Mouse (Mus musculus) heart, embryonic 16.5 days (tissue): ENCODE data around the gene Grm6. TPM values are rescaled to one million over a fixed set of nuclear protein-coding genes. Genes with fewer than 3 reads are reported as not detected.

Source experiments
- ATAC-seq: fragments of 200-750 bp; cut with Nextera tagmentation; replicated peaks from 2 replicates; pipeline ENCODE4 v1.8.0; 2017; ENCODE audit warnings: moderate number of reproducible peaks; ENCODE audit not compliant: insufficient read depth, low FRiP score; ENCODE audit errors: extremely low read depth
- H3K27ac ChIP-seq: fragments of 300-500 bp; sonication (generic); 2 replicates; pipeline ENCODE4 v1.5.1; 2014; ENCODE audit warnings: mild to moderate bottlenecking, low read length, control low read depth, moderate library complexity
- H3K27me3 ChIP-seq: fragments of 300-500 bp; sonication (generic); 2 replicates; pipeline ENCODE4 v1.6.1; 2014; ENCODE audit warnings: low read length, mixed read lengths; ENCODE audit not compliant: control insufficient read depth, insufficient read depth
- H3K36me3 ChIP-seq: fragments of 300-500 bp; sonication (generic); 2 replicates; pipeline ENCODE4 v1.6.1; 2014; ENCODE audit not compliant: control insufficient read depth, insufficient read depth
- H3K4me1 ChIP-seq: fragments of 300-500 bp; sonication (generic); 2 replicates; pipeline ENCODE4 v1.6.1; 2014; ENCODE audit warnings: low read length, mixed read lengths; ENCODE audit not compliant: control insufficient read depth, insufficient read depth
- H3K4me2 ChIP-seq: fragments of 300-500 bp; sonication (generic); 2 replicates; pipeline ENCODE4 v1.6.1; 2014; ENCODE audit warnings: low read depth, mild to moderate bottlenecking, control low read depth, low read length
- H3K4me3 ChIP-seq: fragments of 300-500 bp; sonication (generic); 2 replicates; pipeline ENCODE4 v1.5.1; 2014; ENCODE audit warnings: mild to moderate bottlenecking, control low read depth, low read length
- H3K9ac ChIP-seq: fragments of 300-500 bp; sonication (generic); 2 replicates; pipeline ENCODE4 v1.6.1; 2014; ENCODE audit warnings: low read length, control low read depth
- H3K9me3 ChIP-seq: fragments of 300-500 bp; sonication (generic); replicated peaks from 2 replicates; pipeline ENCODE4 v1.6.1; 2016; ENCODE audit warnings: low read length; ENCODE audit not compliant: control insufficient read depth
- WGBS: fragments of 180-500 bp; shearing (Covaris S2); extraction: QIAGEN DNeasy Blood & Tissue Kit; methylation state at CpG from one replicate; pipeline ENCODE4 v1.1.7; 2014; 5-methylcytosine and 5-hydroxymethylcytosine counted together
- polyA plus RNA-seq: library from polyadenylated mRNA; unstranded; fragments of >200 nt; fragmentation: Nextera tagmentation; extraction: Ambion mirVana; gene quantifications from 2 replicates; pipeline ENCODE4 v1.2.1, GENCODE M21; 2015

Grm6 gene
- polyA plus RNA-seq, 1 experiment from 2014 or later: not detected

DNA sequence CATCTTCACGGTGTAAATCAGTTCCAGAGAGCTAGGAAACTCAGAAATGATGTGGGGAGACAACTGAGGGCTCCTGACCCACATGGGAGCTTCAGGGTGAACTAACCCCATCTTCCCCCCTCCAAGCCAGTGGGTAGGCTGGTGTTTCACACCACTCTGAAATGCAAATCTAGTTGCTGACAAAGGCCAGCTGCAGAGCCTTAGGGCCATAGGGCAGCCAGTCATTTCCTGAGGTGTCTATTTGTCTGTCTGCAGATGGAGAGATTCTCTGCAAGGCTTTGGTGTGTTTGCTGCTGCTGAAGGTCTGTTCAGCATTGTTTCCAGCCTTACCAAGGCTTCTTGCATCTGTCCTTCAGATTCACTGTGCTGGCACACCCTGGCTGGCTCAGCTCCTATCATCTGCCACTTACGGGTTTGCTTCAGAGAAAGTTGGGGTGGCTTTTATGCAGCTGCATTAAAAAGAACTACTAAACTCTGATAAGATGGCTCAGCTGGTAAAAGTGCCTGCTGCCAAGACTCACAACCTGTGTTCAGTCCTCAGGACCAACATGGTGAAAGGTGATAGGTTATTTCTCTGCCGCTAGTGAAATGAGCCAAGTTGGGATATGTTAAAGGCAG is 1.9 kb upstream of the Grm6 start:
- no peaks in the 10 kb centered on the region for H3K36me3 ChIP-seq
- WGBS: 27% methylated on average over 3 of the region's 3 CpGs
- no peak overlapping the region for H3K4me3 ChIP-seq
- H3K4me1 ChIP-seq: peaks cover 12% of the 10 kb centered on the region
- no peak for ATAC-seq
- H3K9me3 ChIP-seq: peaks cover 4% of the 10 kb centered on the region; the same call in 1 of the 2 replicates
- peaks cover 52% of the 10 kb centered on the region for H3K27me3 ChIP-seq
- H3K4me2 ChIP-seq: no peak overlapping the region
- no peak overlapping the region for H3K9ac ChIP-seq
- no peak overlapping the region for H3K27ac ChIP-seq

- 2% methylated on average over 10 of the region's 10 CpGs for WGBS
- H3K4me2 ChIP-seq: peak overlapping the region; percentile 71
Observed at GRCm38 (mm10) chr11:50849310-50849709, 1.2 kb upstream of the Grm6 start.

GRCm38 (mm10) chr11:50850989-50851601 is 610 bp downstream of the Grm6 start:
- Histone ChIP-seq H3K27ac (no peak overlapping the region), H3K27me3 (peaks cover 52% of the 10 kb centered on the region), H3K9ac (peak overlapping the region; percentile 38; the same call in 1 of the 2 replicates), H3K4me3 (peak overlapping the region; percentile 55), H3K4me2 (peak overlapping the region; percentile 71), H3K4me1 (peaks cover 12% of the 10 kb centered on the region), H3K36me3 (no peaks in the 10 kb centered on the region), H3K9me3 (peaks cover 4% of the 10 kb centered on the region; the same call in 1 of the 2 replicates)
- under 1% methylated on average over 69 of the region's 72 CpGs for WGBS
- no peak; the same call in 1 of the 2 replicates for ATAC-seq

More at GRCm38 (mm10) chr11:50849310-50849709, 1.2 kb upstream of the Grm6 start:
- H3K4me1 ChIP-seq: peaks cover 12% of the 10 kb centered on the region
- ATAC-seq: no peak
- H3K9ac ChIP-seq: no peak overlapping the region
- H3K4me3 ChIP-seq: no peak overlapping the region; the same call in 1 of the 2 replicates
- peaks cover 52% of the 10 kb centered on the region for H3K27me3 ChIP-seq
- H3K36me3 ChIP-seq: no peaks in the 10 kb centered on the region
- H3K9me3 ChIP-seq: peaks cover 4% of the 10 kb centered on the region; the same call in 1 of the 2 replicates
- no peak overlapping the region for H3K27ac ChIP-seq

GRCm38 (mm10) chr11:50878641-50879040 is 28.2 kb downstream of the Grm6 start:
- H3K36me3 ChIP-seq: peaks cover 23% of the 10 kb centered on the region
- H3K27me3 ChIP-seq: no peaks in the 10 kb centered on the region
- H3K27ac ChIP-seq: no peak overlapping the region
- peaks cover 7% of the 10 kb centered on the region for H3K9me3 ChIP-seq
- no peak overlapping the region for H3K4me2 ChIP-seq
- H3K4me1 ChIP-seq: no peaks in the 10 kb centered on the region
- WGBS: 89% methylated on average over 3 of the region's 3 CpGs
- no peak overlapping the region for H3K9ac ChIP-seq
- H3K4me3 ChIP-seq: no peak overlapping the region
- ATAC-seq: no peak

GRCm38 (mm10) chr11:50883756-50884155 is 33.3 kb downstream of the Grm6 start:
- 70% methylated on average over 3 of the region's 3 CpGs for WGBS

GRCm38 (mm10) chr11:50886231-50886932 is 35.9 kb downstream of the Grm6 start:
- ATAC-seq: no peak
- peak overlapping the region; percentile 74 for H3K4me2 ChIP-seq
- no peaks in the 10 kb centered on the region for H3K9me3 ChIP-seq
- no peaks in the 10 kb centered on the region for H3K27me3 ChIP-seq
- H3K9ac ChIP-seq: peak overlapping the region; percentile 29
- peaks cover 2% of the 10 kb centered on the region; the same call in 1 of the 2 replicates for H3K36me3 ChIP-seq
- WGBS: 51% methylated on average over 8 of the region's 8 CpGs
- H3K4me3 ChIP-seq: peak overlapping the region; percentile 56
- H3K27ac ChIP-seq: no peak overlapping the region
- H3K4me1 ChIP-seq: peaks cover 6% of the 10 kb centered on the region

More at GRCm38 (mm10) chr11:50883756-50884155, 33.3 kb downstream of the Grm6 start:
- Histone ChIP-seq H3K9me3 (no peaks in the 10 kb centered on the region), H3K4me3 (no peak overlapping the region), H3K9ac (no peak overlapping the region), H3K27me3 (no peaks in the 10 kb centered on the region), H3K4me2 (no peak overlapping the region), H3K27ac (no peak overlapping the region), H3K36me3 (peaks cover 8% of the 10 kb centered on the region; the same call in 1 of the 2 replicates), H3K4me1 (peaks cover 6% of the 10 kb centered on the region)
- no peak for ATAC-seq

GRCm38 (mm10) chr11:50886933-50887293 is 36.4 kb downstream of the Grm6 start:
- WGBS: 20% methylated on average over 10 of the region's 10 CpGs
- 0 out of 2 replicates have a peak, but pooled peaks have one; percentile 4 for ATAC-seq
- H3K27ac ChIP-seq: no peak overlapping the region

GRCm38 (mm10) chr11:50887390-50888128 is 37.1 kb downstream of the Grm6 start, which contains the start of gene Zfp454:
TSS of gene Zfp454 (minus strand) at chr11:50887651.
- peaks cover 3% of the 10 kb centered on the region; the same call in 1 of the 2 replicates for H3K9me3 ChIP-seq
- peak within 1 kb of the TSS; percentile 73 for H3K9ac ChIP-seq
- ATAC-seq: peak; percentile 92
- 6% methylated on average over 26 of the region's 26 CpGs for WGBS
- H3K4me3 ChIP-seq: peak within 1 kb of the TSS; percentile 56
- no peak within 1 kb of the TSS for H3K27ac ChIP-seq
- H3K4me2 ChIP-seq: peak within 1 kb of the TSS; percentile 74
- no peaks in the 10 kb centered on the region; the same call in 1 of the 2 replicates for H3K27me3 ChIP-seq
- H3K4me1 ChIP-seq: peaks cover 6% of the 10 kb centered on the region
- peaks cover 2% of the 10 kb centered on the region; the same call in 1 of the 2 replicates for H3K36me3 ChIP-seq

More at GRCm38 (mm10) chr11:50886933-50887293, 36.4 kb downstream of the Grm6 start:
- peaks cover 6% of the 10 kb centered on the region for H3K4me1 ChIP-seq
- H3K4me3 ChIP-seq: peak overlapping the region; percentile 56
- H3K9ac ChIP-seq: peak overlapping the region; percentile 73
- no peaks in the 10 kb centered on the region for H3K9me3 ChIP-seq
- no peaks in the 10 kb centered on the region; the same call in 1 of the 2 replicates for H3K27me3 ChIP-seq
- peak overlapping the region; percentile 74 for H3K4me2 ChIP-seq
- peaks cover 2% of the 10 kb centered on the region; the same call in 1 of the 2 replicates for H3K36me3 ChIP-seq
